Mouse (Mus musculus) midbrain, embryonic 15.5 days (tissue): ENCODE data around the gene Fkbp5. TPM values are rescaled to one million over a fixed set of nuclear protein-coding genes. Genes with fewer than 3 reads are reported as not detected.

ENCODE experiments used
- ATAC-seq: fragments of 200-750 bp; cut with Nextera tagmentation; replicated peaks from 2 replicates; pipeline ENCODE4 v1.8.0; 2017; ENCODE audit warnings: moderate TSS enrichment
- H3K27ac ChIP-seq: fragments of 300-500 bp; sonication (generic); 2 replicates; pipeline ENCODE4 v1.5.1; 2015; ENCODE audit warnings: mild to moderate bottlenecking, inconsistent platforms
- H3K27me3 ChIP-seq: fragments of 300-500 bp; sonication (generic); replicated peaks from 2 replicates; pipeline ENCODE4 v1.6.1; 2015; ENCODE audit warnings: inconsistent platforms
- H3K36me3 ChIP-seq: fragments of 300-500 bp; sonication (generic); replicated peaks from 2 replicates; pipeline ENCODE4 v1.6.1; 2015; ENCODE audit warnings: inconsistent platforms
- H3K4me1 ChIP-seq: fragments of 300-500 bp; sonication (generic); 2 replicates; pipeline ENCODE4 v1.6.1; 2015; ENCODE audit warnings: inconsistent platforms
- H3K4me2 ChIP-seq: fragments of 300-500 bp; sonication (generic); 2 replicates; pipeline ENCODE4 v1.6.1; 2015; ENCODE audit warnings: inconsistent platforms, mild to moderate bottlenecking, moderate library complexity
- H3K4me3 ChIP-seq: fragments of 300-500 bp; sonication (generic); 2 replicates; pipeline ENCODE4 v1.5.1; 2015; ENCODE audit warnings: mild to moderate bottlenecking, inconsistent platforms
- H3K9ac ChIP-seq: fragments of 300-500 bp; sonication (generic); 2 replicates; pipeline ENCODE4 v1.6.1; 2015; ENCODE audit warnings: mild to moderate bottlenecking, inconsistent platforms
- H3K9me3 ChIP-seq: fragments of 300-500 bp; sonication (generic); 2 replicates; pipeline ENCODE4 v1.6.1; 2016; ENCODE audit warnings: inconsistent platforms
- WGBS: fragments of 180-500 bp; shearing (Covaris S2); methylation state at CpG from one replicate; pipeline ENCODE4 v1.1.7; 2015; ENCODE audit warnings: mixed read lengths; 5-methylcytosine and 5-hydroxymethylcytosine counted together
- polyA plus RNA-seq: library from polyadenylated mRNA; unstranded; fragments of >200 nt; fragmentation: Nextera tagmentation; extraction: Ambion mirVana; gene quantifications from 2 replicates; pipeline ENCODE4 v1.2.1, GENCODE M21; 2015

Gene Fkbp5
- polyA plus RNA-seq, 1 experiment from 2014 or later = 39.8 TPM

DNA sequence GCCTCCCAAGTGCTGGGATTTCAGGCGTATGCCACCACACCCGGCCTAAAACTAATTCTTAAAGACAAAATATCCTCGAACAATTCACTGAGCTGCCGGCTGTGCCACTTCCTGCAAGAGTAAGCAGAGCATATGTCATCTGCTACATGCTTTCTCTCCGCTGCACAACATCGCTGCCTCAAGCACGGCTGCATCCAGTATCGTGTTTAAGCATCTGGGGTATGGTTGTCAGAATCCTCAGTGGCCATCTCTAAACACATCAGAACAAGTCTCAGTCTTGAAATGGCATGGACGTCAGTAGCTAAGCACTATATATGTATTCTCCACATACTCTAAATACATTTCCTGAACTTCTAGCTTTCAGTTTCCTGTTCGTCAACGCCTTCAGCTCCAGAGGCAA is 49.6 kb downstream of the Fkbp5 start:
- Histone ChIP-seq H3K27ac (no peak overlapping the region), H3K4me2 (no peak overlapping the region), H3K9me3 (no peaks in the 10 kb centered on the region), H3K27me3 (no peaks in the 10 kb centered on the region), H3K4me1 (peaks cover 5% of the 10 kb centered on the region; the same call in 1 of the 2 replicates), H3K9ac (no peak overlapping the region), H3K4me3 (no peak overlapping the region), H3K36me3 (no peaks in the 10 kb centered on the region)
- 84% methylated on average over 11 of the region's 11 CpGs for WGBS
- no peak for ATAC-seq

DNA sequence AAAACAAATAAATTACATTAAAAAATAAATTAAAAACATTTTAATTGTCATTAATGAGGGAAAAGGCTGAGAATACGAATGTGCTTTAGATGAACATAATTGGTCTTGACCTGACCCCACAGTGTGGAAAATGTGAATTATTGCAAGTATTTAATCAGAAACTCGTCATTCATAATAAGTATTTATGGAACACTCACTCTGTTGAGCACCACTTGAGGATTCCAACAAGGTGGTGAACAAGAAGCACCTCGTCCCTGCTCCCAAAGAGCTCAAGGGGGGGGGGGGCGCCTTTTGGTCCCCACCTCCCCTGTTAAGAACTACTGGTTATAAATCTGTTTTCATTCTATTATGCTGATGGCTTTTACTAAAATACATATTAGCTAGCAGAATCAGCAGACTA is 51.4 kb downstream of the Fkbp5 start:
- Histone ChIP-seq H3K4me2 (no peak overlapping the region), H3K4me3 (no peak overlapping the region), H3K9me3 (no peaks in the 10 kb centered on the region), H3K27ac (no peak overlapping the region), H3K9ac (no peak overlapping the region), H3K27me3 (no peaks in the 10 kb centered on the region), H3K4me1 (peaks cover 5% of the 10 kb centered on the region; the same call in 1 of the 2 replicates), H3K36me3 (no peaks in the 10 kb centered on the region)
- 83% methylated on average over 4 of the region's 4 CpGs for WGBS
- no peak for ATAC-seq

DNA sequence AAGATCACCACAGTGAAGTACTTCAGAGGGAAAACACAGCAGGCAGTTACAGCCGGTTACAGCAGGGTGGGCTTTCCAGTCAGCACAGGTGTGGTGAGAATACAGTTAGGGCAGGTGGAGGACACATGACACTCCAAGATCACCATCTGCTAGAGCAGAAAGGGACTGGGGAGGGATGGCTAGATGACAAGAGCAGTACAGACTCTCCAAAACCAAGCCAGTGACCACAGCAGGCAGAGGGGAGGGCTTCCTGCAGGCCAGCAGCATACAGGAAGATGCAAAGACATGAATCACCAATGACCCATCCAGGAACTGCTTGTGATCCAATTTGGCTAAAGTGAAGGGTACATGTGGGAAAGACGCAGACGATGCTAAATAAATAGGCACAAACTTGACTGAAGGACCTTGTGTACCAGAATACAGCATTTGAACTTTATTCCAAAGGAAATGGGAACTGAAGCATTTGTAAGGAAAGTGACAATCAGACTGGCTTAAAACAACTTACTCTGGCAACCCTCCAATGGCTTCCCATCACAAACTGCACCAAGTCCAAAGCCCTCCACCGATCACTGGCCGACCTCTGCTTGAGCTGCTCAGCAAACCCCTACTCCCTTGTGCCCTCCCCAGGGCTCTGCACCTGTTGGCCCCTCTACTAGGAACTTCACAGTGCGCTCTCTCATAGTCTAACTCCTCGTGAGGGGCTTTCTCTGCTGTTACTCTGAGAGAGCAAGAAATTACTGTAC is 53.5 kb downstream of the Fkbp5 start:
- Histone ChIP-seq H3K36me3 (no peaks in the 10 kb centered on the region), H3K27ac (no peak overlapping the region), H3K4me3 (no peak overlapping the region), H3K9me3 (no peaks in the 10 kb centered on the region), H3K4me1 (no peaks in the 10 kb centered on the region), H3K27me3 (no peaks in the 10 kb centered on the region), H3K4me2 (no peak overlapping the region), H3K9ac (no peak overlapping the region)
- 79% methylated on average over 7 of the region's 7 CpGs for WGBS
- ATAC-seq = no peak

DNA sequence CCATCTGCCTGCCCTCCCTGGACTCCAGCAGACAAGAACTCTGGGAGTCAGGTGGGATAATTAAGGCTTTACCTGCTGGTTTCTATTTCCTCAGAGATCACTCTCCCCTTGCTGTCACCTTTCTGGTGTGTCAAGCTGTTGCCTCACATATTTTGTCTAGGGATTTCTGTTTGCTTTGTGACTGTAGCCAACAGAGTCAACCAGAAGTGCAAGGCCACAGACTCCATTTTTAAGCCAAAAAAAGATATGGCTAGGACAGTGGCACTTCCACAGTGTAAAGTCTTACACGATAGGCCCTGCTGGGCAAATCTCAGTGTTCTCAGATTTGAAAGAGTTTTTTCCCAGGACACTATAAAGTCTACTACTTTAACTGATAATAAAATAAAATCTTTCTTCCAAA is 56.9 kb downstream of the Fkbp5 start:
- WGBS = 98% methylated on average over 1 of the region's 1 CpGs
- no peaks in the 10 kb centered on the region for H3K9me3 ChIP-seq
- no peaks in the 10 kb centered on the region for H3K36me3 ChIP-seq
- H3K4me1 ChIP-seq = no peaks in the 10 kb centered on the region
- H3K27ac ChIP-seq = no peak overlapping the region
- no peak overlapping the region for H3K4me3 ChIP-seq
- H3K9ac ChIP-seq = no peak overlapping the region
- ATAC-seq = no peak
- no peaks in the 10 kb centered on the region for H3K27me3 ChIP-seq
- no peak overlapping the region for H3K4me2 ChIP-seq

DNA sequence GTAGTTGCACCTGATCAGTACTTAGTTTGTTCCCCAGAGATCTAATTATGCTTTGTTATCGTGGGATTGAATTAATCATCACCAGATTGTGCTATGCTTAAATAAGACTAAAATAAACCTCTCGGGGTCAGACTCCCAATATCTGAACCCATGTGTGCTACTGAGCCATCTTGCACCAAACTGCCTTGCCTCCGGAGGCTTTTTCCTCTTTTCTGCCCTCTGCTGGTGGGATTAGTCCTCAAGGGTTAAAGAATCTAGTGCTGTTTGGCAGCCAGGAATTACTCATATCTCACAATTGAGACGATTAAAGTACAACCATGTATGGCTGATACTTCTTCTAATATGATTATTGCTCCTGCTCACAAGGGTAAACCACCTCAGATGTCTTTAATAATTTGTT is 62.2 kb downstream of the Fkbp5 start:
- no peaks in the 10 kb centered on the region for H3K36me3 ChIP-seq
- no peaks in the 10 kb centered on the region for H3K27me3 ChIP-seq
- no peak for ATAC-seq
- no peak overlapping the region for H3K27ac ChIP-seq
- no peaks in the 10 kb centered on the region for H3K9me3 ChIP-seq
- H3K4me1 ChIP-seq = peaks cover 7% of the 10 kb centered on the region; the same call in 1 of the 2 replicates
- 68% methylated on average over 4 of the region's 4 CpGs for whole genome bisulfite sequencing
- H3K9ac ChIP-seq = no peak overlapping the region
- H3K4me3 ChIP-seq = no peak overlapping the region
- no peak overlapping the region for H3K4me2 ChIP-seq

DNA sequence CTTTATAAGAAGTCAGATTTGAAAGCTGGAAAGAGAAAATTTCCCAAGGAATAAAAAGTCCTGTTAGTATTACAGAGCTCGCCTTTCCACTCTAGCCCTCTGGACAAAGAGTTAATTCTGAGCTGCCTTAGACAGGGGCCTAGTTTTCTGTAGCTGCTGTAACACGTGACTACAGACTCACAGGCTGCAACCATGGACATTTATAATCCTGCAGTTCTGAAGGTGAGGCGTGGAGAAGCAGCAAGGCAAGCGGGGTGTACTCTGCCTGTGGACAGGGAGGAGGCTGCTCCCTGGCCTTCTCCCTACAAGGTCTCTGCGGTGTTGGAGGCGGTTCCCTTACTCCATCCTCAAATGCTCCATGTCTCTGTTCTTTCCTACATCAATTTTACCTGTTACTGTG is 64.4 kb downstream of the Fkbp5 start:
- peaks cover 10% of the 10 kb centered on the region for H3K4me1 ChIP-seq
- H3K36me3 ChIP-seq = no peaks in the 10 kb centered on the region
- H3K27ac ChIP-seq = peak overlapping the region; percentile 65
- H3K27me3 ChIP-seq = no peaks in the 10 kb centered on the region
- no peak for ATAC-seq
- 69% methylated on average over 6 of the region's 6 CpGs for WGBS
- no peak overlapping the region for H3K4me3 ChIP-seq
- H3K4me2 ChIP-seq = no peak overlapping the region
- no peaks in the 10 kb centered on the region for H3K9me3 ChIP-seq
- H3K9ac ChIP-seq = no peak overlapping the region

DNA sequence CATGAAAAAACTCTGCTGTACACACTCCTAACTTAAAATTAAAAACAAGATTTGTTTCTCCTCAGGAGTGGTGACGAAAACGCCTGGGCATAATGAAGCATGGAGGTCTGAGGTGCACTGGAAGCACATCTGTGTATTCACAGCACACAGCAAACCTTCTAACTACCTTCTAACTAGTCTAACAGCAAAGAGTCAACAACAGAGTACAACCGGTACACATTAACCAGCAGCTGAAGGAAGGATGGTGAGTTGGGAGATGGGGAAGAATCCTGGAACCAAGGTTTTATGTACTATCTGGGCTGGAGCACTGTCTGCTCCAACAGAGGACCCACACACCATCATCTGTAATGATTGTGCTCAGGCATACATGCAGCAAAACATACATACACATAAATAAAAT is 65.4 kb downstream of the Fkbp5 start:
- Histone ChIP-seq H3K9ac (no peak overlapping the region), H3K36me3 (no peaks in the 10 kb centered on the region), H3K4me3 (no peak overlapping the region), H3K27me3 (no peaks in the 10 kb centered on the region), H3K27ac (0 out of 2 replicates have a peak overlapping the region, but pooled peaks have one; percentile 65), H3K4me1 (peaks cover 10% of the 10 kb centered on the region), H3K9me3 (no peaks in the 10 kb centered on the region), H3K4me2 (no peak overlapping the region)
- no peak for ATAC-seq
- 93% methylated on average over 3 of the region's 3 CpGs for WGBS

DNA sequence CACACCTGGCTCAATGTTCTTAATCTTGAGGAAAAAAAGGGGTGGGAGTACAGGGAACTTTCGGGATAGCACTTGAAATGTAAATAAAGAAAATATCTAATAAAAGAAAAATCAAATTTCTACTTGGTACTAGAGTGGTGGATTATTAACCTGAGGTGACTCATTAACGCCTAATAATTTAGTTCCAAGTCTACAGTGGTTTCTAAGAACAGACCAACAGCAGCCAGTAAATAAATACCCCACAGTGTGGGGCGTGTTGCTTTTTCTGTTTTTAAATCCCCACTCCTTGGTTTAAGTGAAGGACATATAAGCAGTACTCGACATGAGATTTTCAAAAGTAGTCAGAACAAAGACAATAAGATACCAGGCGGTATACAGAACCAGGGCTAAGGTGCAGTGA is 65.8 kb downstream of the Fkbp5 start:
- no peak overlapping the region for H3K4me3 ChIP-seq

DNA sequence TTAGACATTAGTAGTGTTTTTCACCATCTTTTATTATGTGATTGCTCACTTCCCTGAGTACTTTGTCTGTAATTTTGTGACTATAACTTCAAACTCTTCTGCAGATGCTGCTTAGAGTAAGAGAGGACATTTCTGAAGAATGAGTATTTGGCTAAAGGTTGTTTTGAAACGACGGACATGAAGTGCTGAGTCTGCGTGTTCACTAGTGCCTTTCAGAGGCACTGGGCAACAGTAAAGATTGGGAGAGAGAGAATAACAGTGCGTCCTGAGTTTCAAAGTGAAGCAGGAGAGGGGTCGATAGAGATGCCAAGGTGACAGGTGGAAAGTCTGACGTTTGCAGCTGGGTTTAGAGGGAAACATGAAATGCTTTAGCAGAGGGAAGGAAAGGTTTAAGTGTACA is 69.1 kb downstream of the Fkbp5 start:
- Histone ChIP-seq H3K27ac (no peak overlapping the region), H3K4me2 (no peak overlapping the region), H3K9ac (no peak overlapping the region), H3K27me3 (no peaks in the 10 kb centered on the region), H3K9me3 (no peaks in the 10 kb centered on the region), H3K36me3 (no peaks in the 10 kb centered on the region), H3K4me3 (no peak overlapping the region), H3K4me1 (peaks cover 8% of the 10 kb centered on the region)
- ATAC-seq = no peak
- 68% methylated on average over 6 of the region's 6 CpGs for WGBS

More for the DNA sequence above, 65.8 kb downstream of the Fkbp5 start:
- Histone ChIP-seq H3K9me3 (no peaks in the 10 kb centered on the region), H3K4me1 (peaks cover 10% of the 10 kb centered on the region), H3K9ac (no peak overlapping the region), H3K27ac (no peak overlapping the region), H3K4me2 (no peak overlapping the region), H3K36me3 (no peaks in the 10 kb centered on the region), H3K27me3 (no peaks in the 10 kb centered on the region)
- ATAC-seq = no peak
- WGBS = 91% methylated on average over 5 of the region's 5 CpGs

DNA sequence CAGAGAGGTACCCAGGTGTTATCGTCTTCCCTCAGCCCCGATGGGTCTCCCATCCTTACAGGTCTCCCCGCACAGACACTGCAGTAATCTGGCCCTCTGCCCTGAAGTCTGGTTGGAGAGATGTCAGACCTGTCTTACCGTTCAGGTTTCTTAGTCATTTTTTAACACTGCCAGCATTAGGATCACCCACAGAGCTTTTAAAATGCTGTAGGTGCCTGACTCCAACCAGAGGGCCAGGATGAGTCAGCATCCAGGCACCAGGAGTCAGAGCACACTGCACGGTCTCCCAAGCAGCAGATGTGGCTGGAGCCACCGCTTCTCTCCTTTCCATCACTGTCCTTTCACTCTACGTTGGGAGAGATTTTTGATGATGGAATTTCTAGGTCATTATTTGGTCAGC is 69.5 kb downstream of the Fkbp5 start:
- 86% methylated on average over 7 of the region's 7 CpGs for WGBS
- H3K4me1 ChIP-seq = peaks cover 4% of the 10 kb centered on the region
- H3K9ac ChIP-seq = no peak overlapping the region
- no peaks in the 10 kb centered on the region for H3K27me3 ChIP-seq
- no peak overlapping the region for H3K27ac ChIP-seq
- H3K9me3 ChIP-seq = no peaks in the 10 kb centered on the region
- no peaks in the 10 kb centered on the region for H3K36me3 ChIP-seq
- H3K4me2 ChIP-seq = no peak overlapping the region
- no peak for ATAC-seq
- no peak overlapping the region for H3K4me3 ChIP-seq

DNA sequence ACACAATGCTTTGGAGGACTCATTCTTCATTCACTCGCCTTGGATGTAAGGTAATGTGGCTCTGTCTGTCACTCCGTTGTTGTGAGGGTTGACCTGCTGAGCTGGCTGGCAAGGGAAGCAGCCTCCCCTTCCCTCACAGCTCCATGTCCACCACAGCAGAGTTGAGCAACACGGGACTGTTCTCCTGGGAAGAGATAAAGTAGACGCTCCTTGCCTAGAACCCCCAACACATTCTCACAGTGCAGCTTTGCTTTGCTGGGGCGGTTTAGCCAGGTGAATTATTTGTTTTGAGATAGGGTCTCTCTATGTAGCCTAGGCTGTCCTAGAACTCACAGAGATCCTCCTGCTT is 70.5 kb downstream of the Fkbp5 start:
- Histone ChIP-seq H3K4me2 (no peak overlapping the region), H3K9me3 (no peaks in the 10 kb centered on the region), H3K27me3 (no peaks in the 10 kb centered on the region), H3K27ac (no peak overlapping the region), H3K9ac (no peak overlapping the region), H3K36me3 (no peaks in the 10 kb centered on the region), H3K4me1 (peaks cover 3% of the 10 kb centered on the region; the same call in 1 of the 2 replicates), H3K4me3 (no peak overlapping the region)
- no peak for ATAC-seq
- WGBS = 86% methylated on average over 5 of the region's 5 CpGs

DNA sequence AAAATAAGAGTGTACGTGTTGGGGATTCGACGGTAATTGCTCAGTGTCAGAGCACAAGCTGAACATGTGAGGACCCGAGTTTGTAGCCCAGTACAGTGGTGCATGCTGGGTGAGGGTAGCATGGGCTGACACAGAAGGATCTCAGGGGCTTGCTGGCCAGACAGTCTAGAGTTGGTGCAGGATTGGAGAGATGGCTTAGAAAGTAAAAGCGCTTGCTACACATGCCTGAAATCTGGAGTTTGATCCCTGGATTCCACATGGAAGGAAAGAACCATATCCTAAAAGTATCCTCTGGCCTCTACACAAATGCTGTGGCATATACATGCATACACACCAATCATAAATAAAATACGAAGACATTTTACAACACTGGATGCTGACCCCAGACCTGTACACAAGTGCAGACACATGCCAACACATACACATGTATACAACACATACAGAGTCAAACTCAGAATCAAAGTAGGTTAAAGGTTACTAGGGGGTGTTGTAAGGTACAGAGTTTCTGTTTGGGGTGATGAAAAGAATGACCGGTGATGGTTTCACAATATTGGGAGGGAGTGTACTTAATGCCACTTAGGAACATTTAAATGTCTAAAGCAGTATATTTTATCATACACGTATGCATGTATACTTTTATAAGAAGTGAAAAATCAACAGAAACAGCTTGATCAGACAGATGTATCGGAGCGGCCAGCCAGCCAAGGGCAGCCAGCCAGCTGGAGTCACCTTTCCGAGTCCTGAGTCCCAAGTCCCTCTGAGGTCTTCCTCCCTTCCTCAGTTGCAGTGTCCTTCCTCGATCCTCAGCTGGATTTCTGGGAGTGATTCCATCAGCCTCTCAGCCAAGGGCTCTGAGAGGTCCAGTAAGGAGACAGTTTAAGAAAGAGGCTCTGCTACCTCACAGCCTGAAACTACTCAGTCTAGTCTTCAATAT is 71.2 kb downstream of the Fkbp5 start:
- H3K27me3 ChIP-seq = no peaks in the 10 kb centered on the region
- no peak for ATAC-seq
- WGBS = 93% methylated on average over 12 of the region's 12 CpGs
- peaks cover 3% of the 10 kb centered on the region; the same call in 1 of the 2 replicates for H3K4me1 ChIP-seq
- no peak overlapping the region for H3K27ac ChIP-seq
- no peaks in the 10 kb centered on the region for H3K9me3 ChIP-seq
- H3K36me3 ChIP-seq = no peaks in the 10 kb centered on the region
- H3K9ac ChIP-seq = no peak overlapping the region
- no peak overlapping the region for H3K4me3 ChIP-seq
- H3K4me2 ChIP-seq = no peak overlapping the region
